Mouse (Mus musculus): Measurements from ENCODE around the gene Jund.

GRCm38 (mm10) chr8:70677451-70678080, 21.2 kb upstream of the Jund start:
- TF ChIP-seq CTCF (IDR thresholded peaks at IDR 0.05; ENCODE audit: control insufficient read depth, insufficient read depth, insufficient read length) = no peak
- no peak for TF ChIP-seq MYOD1 (IDR thresholded peaks at IDR 0.05; ENCODE audit: control insufficient read depth, insufficient read length, low read depth)
- no peak for TF ChIP-seq MYOG (IDR thresholded peaks at IDR 0.05; ENCODE audit: control insufficient read depth, extremely low read depth, insufficient read length)
